Mouse (Mus musculus) heart, embryonic 10.5 days (tissue): ENCODE results near the gene Enkd1. TPM values are rescaled to one million over a fixed set of nuclear protein-coding genes. Genes with fewer than 3 reads are reported as not detected.

ENCODE experiments used
- DNase-seq: peaks from one replicate; pipeline ENCODE4 v3.0.0-alpha.2; 2017; ENCODE audit warnings: low spot score
- H3K27ac ChIP-seq: fragments of 300-500 bp; sonication (generic); 2 replicates; pipeline ENCODE4 v1.5.1; 2016; ENCODE audit warnings: mild to moderate bottlenecking
- H3K27me3 ChIP-seq: fragments of 300-500 bp; sonication (generic); 2 replicates; pipeline ENCODE4 v1.6.1; 2016; ENCODE audit warnings: mild to moderate bottlenecking; ENCODE audit not compliant: poor library complexity, insufficient read depth, severe bottlenecking
- H3K36me3 ChIP-seq: fragments of 300-500 bp; sonication (generic); 2 replicates; pipeline ENCODE4 v1.6.1; 2016; ENCODE audit warnings: mild to moderate bottlenecking, moderate library complexity
- H3K4me1 ChIP-seq: fragments of 300-500 bp; sonication (generic); 2 replicates; pipeline ENCODE4 v1.6.1; 2016; ENCODE audit warnings: mild to moderate bottlenecking
- H3K4me3 ChIP-seq: fragments of 300-500 bp; sonication (generic); 2 replicates; pipeline ENCODE4 v1.5.1; 2016; ENCODE audit warnings: mild to moderate bottlenecking, moderate library complexity
- H3K9me3 ChIP-seq: fragments of 300-500 bp; sonication (generic); 2 replicates; pipeline ENCODE4 v1.6.1; 2016; ENCODE audit warnings: mild to moderate bottlenecking, moderate library complexity
- WGBS: fragments of 180-500 bp; shearing (Covaris S2); methylation state at CpG from one replicate; pipeline ENCODE4 v1.1.7; 2016; 5-methylcytosine and 5-hydroxymethylcytosine counted together
- polyA plus RNA-seq: library from polyadenylated mRNA; unstranded; fragments of >200 nt; fragmentation: Nextera tagmentation; extraction: Ambion mirVana; gene quantifications from 2 replicates; pipeline ENCODE4 v1.2.1, GENCODE M21; 2016

Enkd1 gene
- polyA plus RNA-seq, 1 experiment from 2014 or later: 28.8 TPM

DNA sequence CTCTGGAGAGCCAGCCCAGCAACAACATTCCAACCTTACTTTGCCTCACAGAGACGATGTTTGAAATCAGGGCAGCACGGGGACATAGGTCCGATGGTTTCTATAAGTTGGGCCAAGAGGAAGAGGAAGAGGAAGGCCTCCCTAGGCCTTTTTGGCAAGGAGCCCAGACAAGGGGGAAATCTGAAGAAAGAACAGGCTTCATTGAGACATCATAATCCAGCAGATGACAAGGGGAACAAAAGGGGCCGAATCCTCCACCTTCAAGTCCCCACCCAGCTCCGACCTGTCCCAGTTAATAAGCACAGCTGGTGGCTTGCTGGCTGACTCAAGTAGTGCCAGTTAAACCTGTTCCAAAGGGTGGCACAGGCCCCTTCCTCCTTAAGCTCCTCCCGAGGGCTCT is 7.0 kb upstream of the Enkd1 start:
- 83% methylated on average over 6 of the region's 6 CpGs for WGBS
- Histone ChIP-seq H3K27ac (0 out of 2 replicates have a peak overlapping the region, but pooled peaks have one; percentile 2), H3K27me3 (no peaks in the 10 kb centered on the region), H3K4me1 (no peaks in the 10 kb centered on the region), H3K36me3 (peaks cover 19% of the 10 kb centered on the region), H3K9me3 (no peaks in the 10 kb centered on the region), H3K4me3 (no peak overlapping the region)
- no peak for DNase-seq

DNA sequence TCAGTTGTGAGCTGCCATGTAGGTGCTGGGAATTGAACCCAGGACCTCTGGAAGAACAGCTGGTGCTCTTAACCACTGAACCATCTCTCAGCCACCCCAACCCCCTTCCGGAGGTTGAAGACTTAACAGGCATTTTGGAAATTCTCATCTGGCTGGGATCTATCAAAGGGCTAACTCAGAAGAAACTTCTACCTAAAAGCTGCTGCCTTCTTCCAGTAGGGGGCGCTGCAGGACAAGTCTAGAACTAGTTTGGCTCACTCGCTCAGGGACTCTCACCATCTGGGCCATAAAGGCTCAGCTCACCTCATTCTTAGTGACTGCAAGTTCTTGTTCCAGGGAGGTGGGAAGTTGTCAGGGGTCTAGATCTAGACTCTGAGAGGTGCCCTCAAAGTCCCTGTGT is 6.1 kb upstream of the Enkd1 start:
- H3K36me3 ChIP-seq: peaks cover 19% of the 10 kb centered on the region
- H3K4me3 ChIP-seq: no peak overlapping the region
- no peaks in the 10 kb centered on the region for H3K27me3 ChIP-seq
- H3K27ac ChIP-seq: no peak overlapping the region
- H3K4me1 ChIP-seq: no peaks in the 10 kb centered on the region
- DNase-seq: peak; percentile 93
- 6% methylated on average over 3 of the region's 3 CpGs for WGBS
- H3K9me3 ChIP-seq: no peaks in the 10 kb centered on the region

DNA sequence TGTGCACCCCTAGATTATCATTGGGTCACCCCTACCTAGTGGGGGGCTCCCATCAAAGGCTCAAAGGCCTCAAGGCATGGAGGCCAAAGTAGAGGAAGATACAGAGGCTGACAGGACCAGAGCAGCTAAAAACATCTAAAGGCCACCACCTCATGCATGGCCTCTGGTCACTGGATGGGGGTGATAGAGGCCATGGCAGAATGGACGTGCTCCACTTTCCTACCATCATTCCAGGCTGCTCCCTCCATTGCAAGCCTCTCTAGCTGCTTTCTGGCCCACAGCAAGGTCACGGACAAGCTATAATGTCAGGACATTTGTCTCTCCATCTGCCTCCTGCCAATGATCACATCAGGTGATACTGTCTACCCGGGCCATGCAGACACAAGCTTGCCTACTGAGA is 4.3 kb upstream of the Enkd1 start:
- Histone ChIP-seq H3K4me1 (peaks cover 8% of the 10 kb centered on the region), H3K27ac (no peak overlapping the region), H3K36me3 (peaks cover 18% of the 10 kb centered on the region), H3K4me3 (no peak overlapping the region), H3K27me3 (no peaks in the 10 kb centered on the region), H3K9me3 (no peaks in the 10 kb centered on the region)
- no peak for DNase-seq
- 78% methylated on average over 3 of the region's 3 CpGs for WGBS

DNA sequence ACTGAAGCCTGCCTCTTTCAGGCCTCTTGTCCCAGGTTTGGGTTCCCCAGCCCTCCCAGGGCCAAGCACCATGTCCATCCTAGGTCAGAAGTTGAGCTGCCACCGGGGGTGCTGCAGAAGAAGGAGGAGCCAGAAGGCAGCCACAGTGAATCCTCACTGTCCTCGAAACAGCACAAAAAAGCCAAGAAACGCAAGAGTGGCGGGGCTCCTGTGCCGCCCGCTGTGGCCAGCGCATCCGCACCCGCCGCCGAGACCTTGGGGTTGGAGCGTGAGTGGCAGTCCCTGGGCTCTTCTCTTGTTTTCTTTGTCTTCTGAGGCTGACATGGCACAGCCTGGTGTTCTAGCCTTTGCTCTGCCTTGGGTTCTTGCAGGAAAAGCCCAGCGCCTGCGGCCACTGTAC is 1.3 kb upstream of the Enkd1 start:
- H3K4me1 ChIP-seq: peaks cover 20% of the 10 kb centered on the region
- H3K4me3 ChIP-seq: no peak overlapping the region
- H3K9me3 ChIP-seq: no peaks in the 10 kb centered on the region
- H3K27ac ChIP-seq: no peak overlapping the region
- peaks cover 3% of the 10 kb centered on the region for H3K36me3 ChIP-seq
- WGBS: 74% methylated on average over 14 of the region's 14 CpGs
- DNase-seq: no peak
- H3K27me3 ChIP-seq: no peaks in the 10 kb centered on the region

DNA sequence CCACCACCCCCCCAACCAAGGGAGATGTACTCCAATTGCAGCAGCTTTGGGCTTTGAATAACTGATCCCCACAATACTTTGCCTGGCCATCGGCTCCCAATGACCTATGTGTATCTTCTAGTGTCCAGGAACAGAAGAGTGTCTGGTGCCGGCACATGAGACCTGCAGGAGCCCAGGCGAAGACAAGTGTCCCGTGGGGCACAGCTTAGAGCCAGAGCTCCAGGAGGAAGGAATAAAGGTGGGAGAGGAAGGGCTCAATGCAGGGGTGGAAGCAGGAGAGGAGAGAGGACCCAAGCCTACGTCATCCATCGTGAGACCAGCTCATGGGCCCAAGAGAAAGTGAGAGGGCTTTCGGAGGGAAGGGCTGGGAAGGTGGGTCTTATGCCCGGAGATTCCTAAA is 665 bp upstream of the Enkd1 start:
- Histone ChIP-seq H3K27me3 (no peaks in the 10 kb centered on the region), H3K4me3 (no peak overlapping the region), H3K4me1 (peaks cover 20% of the 10 kb centered on the region), H3K9me3 (no peaks in the 10 kb centered on the region), H3K27ac (no peak overlapping the region), H3K36me3 (peaks cover 10% of the 10 kb centered on the region)
- 87% methylated on average over 8 of the region's 8 CpGs for WGBS
- no peak for DNase-seq

DNA sequence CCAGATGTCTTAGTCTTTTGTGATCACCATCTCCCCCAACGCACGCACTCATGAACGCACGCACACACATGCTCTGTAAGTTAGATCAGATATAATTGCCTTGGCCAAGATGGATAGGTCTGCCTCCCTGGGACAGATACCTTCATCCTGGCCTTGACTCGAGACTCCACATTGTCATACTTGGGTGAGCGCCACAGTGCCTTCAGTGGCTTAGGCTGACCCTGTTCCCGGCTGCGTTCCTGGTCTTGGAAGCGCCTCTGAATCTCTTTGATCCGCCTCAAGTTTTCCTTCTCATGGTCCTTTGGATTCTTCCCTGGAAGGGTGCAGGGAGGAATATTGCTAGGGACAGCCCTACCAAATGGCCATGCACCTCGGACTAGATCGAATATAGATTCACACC is 1.6 kb downstream of the Enkd1 start:
- Histone ChIP-seq H3K4me1 (peaks cover 34% of the 10 kb centered on the region), H3K36me3 (peaks cover 22% of the 10 kb centered on the region), H3K27me3 (no peaks in the 10 kb centered on the region), H3K27ac (no peak overlapping the region), H3K4me3 (peak overlapping the region; percentile 79), H3K9me3 (no peaks in the 10 kb centered on the region)
- WGBS: 86% methylated on average over 12 of the region's 12 CpGs
- no peak for DNase-seq

DNA sequence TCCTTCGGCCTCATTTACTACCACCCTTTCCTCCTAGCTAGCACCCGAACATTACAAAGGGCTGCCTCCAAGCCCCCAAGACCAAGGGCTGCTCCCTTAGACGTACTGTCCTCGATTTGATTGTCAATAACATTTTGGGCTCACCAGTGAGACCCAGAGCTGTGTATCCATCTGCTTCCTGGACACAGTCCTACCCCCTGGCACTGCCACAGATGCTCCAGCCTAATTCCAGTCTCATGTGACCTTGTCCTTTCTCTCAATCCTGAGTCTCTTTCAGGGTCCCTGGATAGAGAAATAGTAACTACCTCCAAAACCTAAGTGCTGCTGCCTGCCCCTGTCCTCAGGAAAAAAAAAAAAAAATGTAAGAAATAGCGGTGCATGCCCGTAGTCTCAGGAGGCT is 3.1 kb downstream of the Enkd1 start:
- Histone ChIP-seq H3K27ac (no peak overlapping the region), H3K4me1 (peaks cover 39% of the 10 kb centered on the region), H3K4me3 (no peak overlapping the region), H3K27me3 (no peaks in the 10 kb centered on the region), H3K9me3 (no peaks in the 10 kb centered on the region), H3K36me3 (peaks cover 22% of the 10 kb centered on the region)
- 86% methylated on average over 6 of the region's 6 CpGs for WGBS
- DNase-seq: no peak

DNA sequence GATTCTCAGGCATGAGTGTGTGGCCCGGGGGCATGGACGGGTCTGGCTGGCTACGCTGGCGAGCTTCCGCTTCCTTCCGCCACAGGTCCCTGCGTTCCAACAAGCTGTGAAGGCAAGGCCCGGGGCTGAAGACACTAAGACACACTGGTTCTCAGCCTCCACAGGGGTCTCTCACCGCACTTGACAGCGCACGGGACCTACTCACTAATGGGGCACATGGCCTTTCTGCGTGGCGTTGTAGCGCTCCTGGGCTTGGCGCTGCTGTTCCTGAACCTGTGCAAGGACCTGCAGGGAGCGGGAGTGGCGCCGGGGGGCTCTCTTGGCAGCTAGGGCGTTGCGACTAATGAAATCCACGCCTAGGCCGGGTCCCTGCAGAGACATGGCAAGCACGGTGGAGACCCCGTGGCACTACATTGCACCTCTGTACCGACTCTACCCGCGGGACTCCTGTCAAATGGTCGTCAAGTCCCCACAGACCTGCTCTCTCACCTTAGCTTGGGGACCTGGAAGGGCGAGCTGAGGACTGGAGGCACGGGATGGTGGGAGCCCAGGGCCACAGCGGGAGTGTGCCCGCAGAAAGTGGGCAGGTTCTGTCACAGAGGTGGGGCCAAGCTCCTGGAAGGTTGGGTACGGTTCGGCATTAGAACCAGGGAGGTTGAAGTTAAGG is 3.7 kb downstream of the Enkd1 start:
- WGBS: 91% methylated on average over 34 of the region's 34 CpGs
- Histone ChIP-seq H3K27ac (no peak overlapping the region), H3K4me1 (peaks cover 46% of the 10 kb centered on the region), H3K4me3 (no peak overlapping the region), H3K9me3 (no peaks in the 10 kb centered on the region), H3K27me3 (no peaks in the 10 kb centered on the region), H3K36me3 (peaks cover 25% of the 10 kb centered on the region)
- DNase-seq: peak; percentile 74

DNA sequence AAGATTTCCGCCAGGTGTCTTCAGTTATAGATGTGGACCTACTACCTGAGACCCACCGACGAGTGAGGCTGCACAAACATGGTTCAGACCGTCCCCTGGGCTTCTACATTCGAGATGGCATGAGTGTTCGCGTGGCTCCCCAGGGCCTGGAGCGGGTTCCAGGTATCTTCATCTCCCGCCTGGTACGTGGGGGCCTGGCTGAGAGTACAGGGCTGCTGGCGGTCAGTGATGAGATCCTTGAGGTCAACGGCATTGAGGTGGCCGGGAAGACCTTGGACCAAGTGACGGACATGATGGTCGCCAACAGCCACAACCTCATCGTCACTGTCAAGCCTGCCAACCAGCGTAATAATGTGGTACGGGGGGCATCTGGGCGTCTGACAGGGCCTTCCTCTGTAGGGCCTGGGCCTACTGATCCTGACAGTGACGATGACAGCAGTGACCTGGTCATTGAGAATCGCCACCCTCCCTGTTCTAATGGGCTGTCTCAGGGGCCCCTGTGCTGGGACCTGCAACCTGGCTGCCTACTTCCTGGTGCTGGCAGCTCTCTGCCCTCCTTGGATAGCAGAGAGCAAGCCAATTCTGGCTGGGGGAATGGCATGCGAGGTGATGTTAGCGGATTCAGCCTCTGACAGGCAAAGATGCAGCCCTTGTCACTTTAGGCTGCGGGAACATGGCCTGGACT is 5.1 kb downstream of the Enkd1 start:
- Histone ChIP-seq H3K27ac (no peak overlapping the region), H3K4me1 (peaks cover 42% of the 10 kb centered on the region), H3K27me3 (no peaks in the 10 kb centered on the region), H3K4me3 (no peak overlapping the region), H3K36me3 (peaks cover 36% of the 10 kb centered on the region), H3K9me3 (no peaks in the 10 kb centered on the region)
- WGBS: 91% methylated on average over 24 of the region's 24 CpGs
- DNase-seq: no peak

DNA sequence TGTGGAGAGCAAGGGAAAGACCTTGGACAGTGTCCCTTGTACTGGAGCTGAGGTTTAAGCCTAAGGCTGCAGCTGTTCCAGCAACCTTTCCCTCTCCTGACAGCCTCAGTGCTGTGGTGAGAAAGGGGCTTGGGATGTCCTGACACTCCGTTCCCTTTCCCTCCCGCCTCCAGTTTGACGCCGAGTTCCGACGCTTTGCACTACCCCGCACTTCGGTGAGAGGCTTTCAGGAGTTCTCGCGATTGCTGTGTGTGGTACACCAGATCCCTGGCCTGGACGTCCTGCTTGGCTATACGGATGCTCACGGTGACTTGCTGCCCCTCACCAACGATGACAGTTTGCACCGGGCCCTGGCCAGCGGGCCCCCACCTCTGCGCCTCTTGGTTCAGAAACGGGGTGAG is 6.0 kb downstream of the Enkd1 start:
- Histone ChIP-seq H3K27ac (peak overlapping the region; percentile 85; the same call in 1 of the 2 replicates), H3K4me3 (peak overlapping the region; percentile 81), H3K4me1 (peaks cover 35% of the 10 kb centered on the region), H3K36me3 (peaks cover 45% of the 10 kb centered on the region), H3K27me3 (no peaks in the 10 kb centered on the region), H3K9me3 (no peaks in the 10 kb centered on the region)
- no peak for DNase-seq
- WGBS: 43% methylated on average over 18 of the region's 18 CpGs

DNA sequence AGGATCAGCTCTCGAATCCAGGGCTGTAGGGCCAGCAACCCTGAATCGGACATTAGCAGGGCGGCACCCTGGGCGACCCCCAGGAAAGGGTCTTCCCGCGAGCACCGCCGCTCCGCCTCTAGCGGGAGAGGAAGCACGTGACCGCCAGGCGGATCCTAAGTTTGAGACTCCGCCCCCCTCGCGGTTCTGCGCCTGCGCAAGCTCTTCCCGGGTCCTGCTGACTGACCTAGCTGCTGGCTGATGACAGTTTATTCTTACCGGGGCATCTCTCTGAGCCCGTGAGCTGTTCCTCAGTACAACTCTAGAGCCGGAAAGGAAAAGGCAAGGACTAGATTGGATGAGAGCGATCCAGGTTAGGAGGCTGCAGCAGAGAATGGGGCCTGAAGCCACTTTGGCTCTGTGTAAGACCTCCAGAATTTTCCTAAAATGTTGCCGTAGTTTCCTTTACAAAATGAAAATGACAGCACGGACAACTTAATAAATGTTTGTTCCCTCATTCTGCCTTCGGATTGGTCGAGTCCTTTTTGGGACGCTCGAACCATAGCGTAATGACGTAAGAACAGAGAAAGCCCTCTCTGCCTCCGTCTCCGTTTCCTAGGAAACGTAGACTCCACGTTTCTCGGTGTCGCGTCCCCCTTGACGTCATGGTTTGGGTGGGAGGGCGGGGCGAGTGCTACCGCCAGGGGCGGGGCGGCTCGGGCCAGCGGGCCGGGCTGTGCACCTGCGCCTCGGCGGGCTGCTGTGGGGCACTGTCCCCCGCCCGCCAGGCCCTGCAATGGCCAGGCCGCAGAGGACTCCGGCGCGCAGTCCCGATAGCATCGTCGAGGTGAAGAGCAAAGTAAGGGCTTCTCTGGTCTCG is 6.8 kb downstream of the Enkd1 start, which contains the start of the genes Acd and Pard6a:
Gene Acd (minus strand): TSS at position 137 of the 859 bp plus-strand sequence.
Gene Pard6a (plus strand): TSS at position 183 of the 859 bp plus-strand sequence.
- H3K9me3 ChIP-seq: no peaks in the 10 kb centered on the region
- H3K4me3 ChIP-seq: peak within 1 kb of the TSS; percentile 81
- peaks cover 27% of the 10 kb centered on the region for H3K4me1 ChIP-seq
- H3K36me3 ChIP-seq: peaks cover 47% of the 10 kb centered on the region
- under 1% methylated on average over 60 of the region's 60 CpGs for WGBS
- DNase-seq: peak; percentile 98
- no peaks in the 10 kb centered on the region; the same call in 1 of the 2 replicates for H3K27me3 ChIP-seq
- peak within 1 kb of the TSS; percentile 85 for H3K27ac ChIP-seq

DNA sequence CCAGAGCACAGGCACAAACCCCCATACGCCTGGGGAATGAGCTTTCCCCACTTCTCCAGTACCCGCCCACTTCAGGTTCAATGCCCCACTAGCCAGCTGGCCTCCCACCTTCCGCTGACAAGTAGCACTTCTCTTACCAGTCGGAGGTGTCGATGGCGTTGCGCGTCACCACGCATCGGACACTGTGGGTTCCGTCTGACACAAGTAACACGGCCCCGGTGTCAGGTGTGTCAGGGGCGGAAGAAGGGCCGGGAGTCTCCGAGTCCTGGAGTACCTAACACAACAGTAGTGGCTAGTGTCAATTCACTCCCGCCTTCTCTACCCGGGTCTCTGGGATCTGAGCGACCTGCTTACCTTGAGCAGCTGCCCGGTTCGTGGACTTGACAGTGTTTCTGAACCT is 7.4 kb downstream of the Enkd1 start:
- no peak for DNase-seq
- Histone ChIP-seq H3K4me3 (peak overlapping the region; percentile 81), H3K27me3 (peaks cover 2% of the 10 kb centered on the region; the same call in 1 of the 2 replicates), H3K9me3 (no peaks in the 10 kb centered on the region), H3K36me3 (peaks cover 48% of the 10 kb centered on the region), H3K4me1 (peaks cover 26% of the 10 kb centered on the region), H3K27ac (peak overlapping the region; percentile 85)
- WGBS: 0% methylated on average over 21 of the region's 21 CpGs
